Mouse (Mus musculus): ENCODE measurements around the gene B9d2. TPM values are rescaled to one million over a fixed set of nuclear protein-coding genes. Genes with fewer than 3 reads are reported as not detected.

The B9d2 gene
- polyA plus RNA-seq, 1 experiment from 2014 or later: 31.7 TPM

DNA sequence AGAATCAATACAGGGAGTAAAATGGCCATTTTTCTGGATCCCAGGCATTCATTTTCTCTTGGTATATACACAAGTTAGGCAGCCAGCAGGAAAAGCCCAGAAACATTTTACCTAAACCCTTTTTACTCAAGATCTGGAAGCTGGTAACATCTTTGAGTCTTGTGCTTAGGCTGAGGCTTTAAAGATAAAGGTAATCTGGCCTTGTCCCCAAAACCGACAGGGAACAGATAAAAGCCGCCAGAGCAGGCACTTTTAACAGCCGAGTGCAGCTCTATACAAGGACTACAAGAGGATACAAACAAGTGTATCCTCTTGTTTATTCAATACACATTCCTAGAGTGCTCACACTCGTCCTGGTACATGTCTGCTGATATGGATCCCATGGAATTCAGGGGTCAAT, 54.4 kb downstream of the B9d2 start:
- WGBS: 67% methylated on average over 4 of the region's 4 CpGs
- ATAC-seq (ENCODE audit: insufficient number of reproducible peaks, low FRiP score, low TSS enrichment, low read depth) (no peak), DNase-seq (ENCODE audit: low spot score) (no peak)
- H3K4me3 ChIP-seq (ENCODE audit: low read depth, low read length): no peak overlapping the region
- no peaks in the 10 kb centered on the region for H3K27me3 ChIP-seq (ENCODE audit: control insufficient read depth, insufficient read depth, low read length)
- no peaks in the 10 kb centered on the region for H3K4me1 ChIP-seq (ENCODE audit: control insufficient read depth, insufficient read depth, low read length)
- no peak overlapping the region for H3K9ac ChIP-seq (ENCODE audit: low read length)
- H3K4me2 ChIP-seq (ENCODE audit: low read depth, severe bottlenecking): no peak overlapping the region
- H3K36me3 ChIP-seq (ENCODE audit: control insufficient read depth, insufficient read depth, low read length): peaks cover 42% of the 10 kb centered on the region
- no peaks in the 10 kb centered on the region for H3K9me3 ChIP-seq (ENCODE audit: control insufficient read depth, low read length)
- no peak overlapping the region for H3K27ac ChIP-seq (replicated peaks; ENCODE audit: low read depth, low read length)

Other genes with a start within 250 kb of the B9d2 start
- gene Ceacam1, start 203.2 kb upstream of the B9d2 start, polyA plus RNA-seq (2014; fragmentation: Nextera tagmentation; extraction: Ambion mirVana): 0.85 and 1.4 TPM in 2 replicates
- gene Ceacam2, start 140.9 kb upstream of the B9d2 start, polyA plus RNA-seq (2014; fragmentation: Nextera tagmentation; extraction: Ambion mirVana): 0.11 TPM in 1 of 2 replicates, not detected in the other
- not detected in 2 replicates for gene Erich4, start 64.9 kb upstream of the B9d2 start, polyA plus RNA-seq (2014; fragmentation: Nextera tagmentation; extraction: Ambion mirVana)
- 35.8 and 36.9 TPM in 2 replicates for gene Dmac2, start 61.4 kb upstream of the B9d2 start, polyA plus RNA-seq (2014; fragmentation: Nextera tagmentation; extraction: Ambion mirVana)
- gene B3gnt8, start 54.1 kb upstream of the B9d2 start, polyA plus RNA-seq (2014; fragmentation: Nextera tagmentation; extraction: Ambion mirVana): 0.87 and 1.2 TPM in 2 replicates
- gene Bckdha, start 21.8 kb upstream of the B9d2 start, polyA plus RNA-seq (2014; fragmentation: Nextera tagmentation; extraction: Ambion mirVana): 49.3 and 54.7 TPM in 2 replicates
- 70.0 and 73.8 TPM in 2 replicates for gene Exosc5, start 21.6 kb upstream of the B9d2 start, polyA plus RNA-seq (2014; fragmentation: Nextera tagmentation; extraction: Ambion mirVana)
- gene Tmem91, start 5.6 kb upstream of the B9d2 start, polyA plus RNA-seq (2014; fragmentation: Nextera tagmentation; extraction: Ambion mirVana): 1.7 and 2.2 TPM in 2 replicates
- 1.6 and 1.9 TPM in 2 replicates for gene Tgfb1, start 6.2 kb downstream of the B9d2 start, polyA plus RNA-seq (2014; fragmentation: Nextera tagmentation; extraction: Ambion mirVana)
- gene Ccdc97, start 38.3 kb downstream of the B9d2 start, polyA plus RNA-seq (2014; fragmentation: Nextera tagmentation; extraction: Ambion mirVana): 33.1 and 35.3 TPM in 2 replicates
- 82.9 and 87.8 TPM in 2 replicates for gene Hnrnpul1, start 74.0 kb downstream of the B9d2 start, polyA plus RNA-seq (2014; fragmentation: Nextera tagmentation; extraction: Ambion mirVana)
- 32.1 and 32.5 TPM in 2 replicates for gene Axl, start 107.9 kb downstream of the B9d2 start, polyA plus RNA-seq (2014; fragmentation: Nextera tagmentation; extraction: Ambion mirVana)
- 1.6 and 1.9 TPM in 2 replicates for gene Cyp2s1, start 136.1 kb downstream of the B9d2 start, polyA plus RNA-seq (2014; fragmentation: Nextera tagmentation; extraction: Ambion mirVana)
- gene Cyp2b10, start 216.8 kb downstream of the B9d2 start, polyA plus RNA-seq (2014; fragmentation: Nextera tagmentation; extraction: Ambion mirVana): not detected in 2 replicates